Mouse (Mus musculus) naive thymus-derived CD4-positive, alpha-beta T cell, adult 5 months (primary cell): ENCODE data around the gene Selenot. TPM values are rescaled to one million over a fixed set of nuclear protein-coding genes. Genes with fewer than 3 reads are reported as not detected.

ENCODE experiments used
- polyA plus RNA-seq: library from polyadenylated mRNA; unstranded; fragments of 100-300 nt; shearing (Covaris generic); gene quantifications from one replicate; pipeline ENCODE4 v1.2.1, GENCODE M21; 2017

Gene Selenot
- polyA plus RNA-seq: 33.8 TPM

GRCm38 (mm10) chr3:58576137-58577066 lies at the start of gene Selenot:
Selenot (plus strand) TSS chr3:58576636.

DNA sequence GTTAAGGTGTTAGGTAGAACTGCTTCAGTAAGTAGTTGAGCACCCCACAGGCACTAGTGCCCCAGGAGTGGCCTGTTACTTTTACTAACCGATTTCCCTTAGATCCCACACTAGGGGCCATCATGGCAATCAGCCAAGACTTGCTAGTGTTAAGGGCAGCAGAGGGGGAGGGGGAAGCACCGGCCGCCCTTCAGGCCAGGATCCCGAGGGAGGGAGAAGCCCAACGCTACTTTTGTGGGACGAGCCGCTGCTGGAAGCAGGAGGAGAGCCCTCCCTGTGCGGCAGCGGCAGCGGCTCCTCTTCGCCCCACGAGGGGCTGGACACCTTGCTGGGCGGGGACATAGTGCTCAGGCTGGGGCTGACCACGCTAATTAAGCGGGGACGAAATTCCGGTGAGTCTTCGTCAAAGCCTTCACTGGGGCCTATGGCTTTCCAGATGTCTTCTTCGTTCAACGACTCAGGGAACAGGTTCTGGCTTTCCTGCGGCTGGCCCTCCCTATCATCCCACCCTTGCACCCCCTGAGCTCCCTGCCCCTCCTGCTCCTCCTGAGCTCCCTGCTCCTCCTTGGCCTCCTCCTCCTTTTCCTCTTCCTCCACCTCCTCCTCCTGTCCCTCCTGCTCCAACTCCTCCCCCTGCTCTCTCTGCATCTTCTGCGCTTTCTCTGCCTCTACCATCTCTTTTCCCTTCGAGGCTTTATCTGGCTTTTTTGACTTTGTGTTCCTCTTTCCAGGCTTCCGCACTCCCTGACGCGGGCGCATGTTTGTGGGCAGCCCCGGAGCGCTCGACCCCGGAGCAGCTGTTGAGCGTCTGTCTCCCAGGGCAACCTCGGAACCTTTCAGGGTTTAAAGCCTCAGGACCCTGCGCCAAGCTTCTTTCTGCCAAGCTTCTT lies 60.2 kb downstream of the Selenot start, which contains the start of gene Erich6:
Gene Erich6 (minus strand): TSS at position 802 of the 890 bp plus-strand sequence.

Other genes starting within 250 kb of the Selenot start
- gene Tsc22d2, start 161.9 kb upstream of the Selenot start, polyA plus RNA-seq: 90.1 TPM
- gene Eif2a, start 50.8 kb upstream of the Selenot start, polyA plus RNA-seq: 33.9 TPM
- 150 TPM for gene Serp1, start 50.7 kb upstream of the Selenot start, polyA plus RNA-seq
- not detected for gene Erich6, start 60.6 kb downstream of the Selenot start, polyA plus RNA-seq
- 53.5 TPM for gene Siah2, start 115.8 kb downstream of the Selenot start, polyA plus RNA-seq
- not detected for gene Mindy4b-ps, start 245.7 kb downstream of the Selenot start, polyA plus RNA-seq